Mouse (Mus musculus) brain, adult 2 months (tissue): ENCODE results near the gene Hes2.

Experiments
- DNase-seq: peaks from one replicate; pipeline ENCODE4 v3.0.0; 2011; ENCODE audit warnings: low read depth, low spot score

Gene Hes2

GRCm38 (mm10) chr4:152131809-152132771 is 26.6 kb upstream of the Hes2 start:
- DNase-seq = no peak

GRCm38 (mm10) chr4:152132772-152133169 is 25.9 kb upstream of the Hes2 start:
- DNase-seq = no peak

DNA sequence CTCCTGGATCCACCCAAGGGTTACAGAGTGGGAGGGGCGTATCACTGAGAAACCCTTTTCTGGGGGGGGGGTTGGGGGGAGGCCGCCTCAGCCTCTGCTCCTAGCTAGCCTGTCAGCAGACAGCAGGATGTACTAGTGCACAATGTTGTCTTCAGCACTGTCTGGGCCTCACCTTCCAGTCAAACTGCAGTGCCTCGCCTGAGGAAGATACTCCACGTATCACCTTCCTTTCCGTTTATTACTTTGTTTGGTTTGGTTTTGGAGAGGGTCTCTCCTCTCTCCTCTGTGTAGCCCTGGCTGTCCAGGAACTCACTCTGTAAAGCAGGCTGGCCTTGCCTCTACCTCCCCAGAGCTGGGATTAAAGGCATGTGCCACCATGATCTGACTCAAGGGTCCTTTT is 25.5 kb upstream of the Hes2 start:
- DNase-seq = no peak

DNA sequence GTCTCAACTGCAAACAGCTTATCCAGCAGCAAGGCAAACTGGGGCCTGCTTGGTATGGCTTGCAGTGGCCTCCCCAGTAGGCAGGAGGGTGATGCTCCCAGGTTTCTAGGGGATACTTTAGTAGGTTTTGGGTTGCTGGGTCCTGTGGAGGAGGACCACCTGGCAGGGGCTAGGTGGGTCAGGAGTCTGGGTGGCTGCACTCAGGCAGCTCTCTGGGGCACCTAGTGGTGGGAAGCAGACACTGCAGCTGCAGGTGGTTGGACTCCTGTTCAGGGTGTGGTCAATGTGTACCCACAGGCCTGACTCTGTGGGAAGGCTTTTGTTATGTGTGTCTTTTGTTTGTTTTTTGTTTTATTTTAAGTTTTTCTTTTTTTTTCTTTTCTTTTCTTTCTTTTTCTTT is 24.2 kb upstream of the Hes2 start:
- peak; percentile 56 for DNase-seq

GRCm38 (mm10) chr4:152135363-152135762 is 23.3 kb upstream of the Hes2 start:
- DNase-seq = no peak

- DNase-seq = peak; percentile 59
Measured at GRCm38 (mm10) chr4:152136112-152136875, 22.4 kb upstream of the Hes2 start.

DNA sequence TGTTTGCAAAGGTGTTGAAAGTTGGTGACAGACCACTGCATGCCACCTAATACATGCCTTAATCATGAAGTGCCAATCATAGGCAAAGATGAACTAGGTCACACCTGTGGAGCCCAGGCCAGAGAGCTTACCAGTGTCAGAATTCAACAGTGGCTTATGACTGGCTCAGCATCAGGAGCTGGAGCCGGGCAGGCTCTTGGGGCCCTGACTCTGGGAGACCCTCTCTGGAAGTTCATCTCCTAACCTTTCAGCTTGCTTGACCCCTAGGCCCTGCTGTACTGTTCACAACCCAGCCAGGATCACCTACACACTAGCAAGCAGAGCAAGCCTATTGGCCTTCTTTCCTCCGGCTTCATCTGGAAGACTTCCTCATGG is 21.8 kb upstream of the Hes2 start:
- no peak for DNase-seq

DNA sequence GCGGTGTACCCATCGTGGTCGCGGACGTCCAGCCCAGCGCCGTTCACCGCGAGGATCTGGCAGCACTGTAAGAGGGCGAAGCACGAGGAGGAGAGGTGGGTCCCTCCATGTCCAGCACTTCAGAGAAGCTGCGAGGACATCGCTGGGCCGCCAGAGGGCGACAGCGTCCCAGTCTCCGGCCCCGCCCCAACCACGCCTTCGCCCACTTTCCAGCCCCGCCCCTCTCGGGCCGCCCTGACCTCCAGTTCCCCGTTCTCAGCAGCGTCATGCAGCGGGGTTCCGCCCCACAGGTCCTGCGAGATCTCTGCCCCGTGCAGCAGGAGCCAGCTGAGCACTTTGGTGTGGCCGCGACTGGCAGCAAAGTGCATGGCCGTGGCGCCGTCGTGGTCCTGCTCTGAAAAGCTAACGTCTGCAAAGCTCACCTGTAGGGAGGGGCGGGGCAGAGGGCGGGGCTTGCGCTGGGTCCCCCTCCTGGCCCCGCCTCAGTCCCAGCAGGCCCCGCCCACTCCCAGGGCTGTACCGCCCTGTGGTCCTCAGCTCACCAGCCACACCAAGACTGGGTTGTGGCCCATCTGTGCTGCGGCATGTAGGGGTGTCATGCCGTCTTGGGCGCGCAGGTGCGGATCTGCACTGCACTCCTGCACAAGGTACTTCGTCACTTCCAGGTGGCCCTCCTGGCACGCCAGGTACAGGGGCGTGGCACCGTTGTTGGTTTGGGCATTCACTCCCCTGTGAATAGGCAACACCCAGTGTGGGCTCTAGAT is 20.0 kb upstream of the Hes2 start:
- DNase-seq = peak; percentile 77

- peak; percentile 58 for DNase-seq
Measured at GRCm38 (mm10) chr4:152140441-152140840, 18.2 kb upstream of the Hes2 start.

DNA sequence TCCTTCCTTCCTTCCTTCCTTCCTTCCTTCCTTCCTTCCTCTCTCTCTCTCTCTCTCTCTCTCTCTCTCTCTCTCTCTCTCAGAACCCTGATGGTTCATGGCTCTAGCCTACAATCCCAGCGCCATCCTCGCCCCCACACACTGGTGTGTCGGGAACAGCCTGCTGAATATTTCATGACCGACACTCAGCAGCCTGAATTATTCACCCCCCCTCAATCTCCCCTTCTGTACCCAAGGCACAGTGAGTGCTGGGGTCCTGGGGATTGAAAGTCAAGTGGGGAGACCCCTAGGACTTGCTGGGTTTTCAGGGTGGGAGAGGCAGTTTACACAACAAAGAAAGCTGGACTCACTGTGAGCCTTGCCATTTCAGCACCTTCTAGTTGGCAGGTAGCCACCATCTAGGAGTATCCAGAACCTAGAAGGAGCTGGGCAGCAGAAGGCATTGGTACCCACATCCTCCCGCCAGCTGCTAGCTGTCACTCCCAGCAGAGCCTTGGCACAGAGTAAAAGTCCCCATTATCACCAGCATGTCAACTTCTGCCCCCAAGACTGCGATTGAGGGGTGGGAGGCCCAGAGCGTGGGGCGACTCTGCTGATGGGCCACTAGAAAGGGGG is 17.0 kb upstream of the Hes2 start:
- DNase-seq = peak; percentile 67

- no peak for DNase-seq
Measured at GRCm38 (mm10) chr4:152143632-152144031, 15.0 kb upstream of the Hes2 start.

GRCm38 (mm10) chr4:152145473-152145872 is 13.2 kb upstream of the Hes2 start:
- no peak for DNase-seq

DNA sequence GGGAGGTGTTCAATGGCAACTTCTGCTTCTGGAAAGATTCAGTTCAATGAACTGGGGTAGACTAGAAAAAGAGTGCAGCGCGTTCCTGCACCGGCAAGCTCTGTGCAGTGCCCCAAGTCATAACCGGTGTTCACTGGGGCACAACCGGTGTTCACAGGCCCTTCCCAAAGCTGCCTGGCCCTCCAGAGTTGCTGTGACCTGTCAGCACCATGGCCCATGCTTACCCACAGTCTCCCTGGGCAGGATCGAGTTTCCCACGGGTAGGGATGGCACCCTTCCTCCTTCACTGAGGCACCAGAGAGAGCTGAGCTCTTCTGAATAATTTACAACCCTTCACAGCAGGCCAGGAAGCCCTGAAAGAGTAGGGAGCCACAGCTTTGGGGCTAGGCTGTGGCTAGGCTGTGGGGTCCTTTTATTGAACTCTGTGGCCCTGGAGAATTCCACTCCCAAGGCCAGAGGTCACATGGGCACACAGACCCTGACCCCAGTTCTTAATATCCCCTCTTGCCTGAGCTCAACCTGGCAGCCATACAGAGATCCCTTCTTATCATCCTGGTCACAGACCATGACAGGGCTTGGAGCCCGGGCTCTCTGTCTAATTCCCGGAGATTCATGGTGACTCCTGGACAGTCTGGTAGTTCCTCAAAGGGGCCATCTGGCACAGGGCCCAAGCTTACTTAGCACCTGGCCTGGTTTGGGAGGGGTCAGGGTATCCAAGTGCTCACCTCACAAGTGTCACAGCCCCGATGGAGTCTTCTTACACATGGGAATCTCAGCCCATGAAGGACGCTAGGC is 12.4 kb upstream of the Hes2 start:
- DNase-seq = no peak

DNA sequence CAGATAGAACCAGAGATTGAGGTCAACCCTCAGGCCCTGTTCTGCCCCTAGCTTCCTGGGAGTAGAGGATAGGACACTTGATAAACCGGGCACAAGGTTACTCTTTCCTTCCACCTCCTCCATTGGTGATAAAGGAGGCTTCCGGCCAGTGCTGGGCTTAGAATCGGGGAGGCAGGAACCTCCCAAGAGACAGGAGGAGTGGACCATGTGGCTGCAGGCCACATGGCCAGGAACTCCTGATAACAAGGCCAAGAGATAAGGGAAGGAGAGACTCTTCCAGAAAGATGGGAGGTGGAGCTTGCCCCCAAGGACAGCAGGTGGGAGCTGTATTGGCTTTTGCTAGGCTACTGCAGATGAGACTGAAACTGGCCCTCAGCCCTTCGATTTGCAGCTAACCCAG is 8.1 kb upstream of the Hes2 start:
- DNase-seq = no peak

- no peak for DNase-seq
Measured at GRCm38 (mm10) chr4:152151451-152151965, 7.2 kb upstream of the Hes2 start.

GRCm38 (mm10) chr4:152151966-152152544 is 6.6 kb upstream of the Hes2 start, which contains the start of gene Espn:
Gene Espn (minus strand): TSS chr4:152152371.
- no peak for DNase-seq

DNA sequence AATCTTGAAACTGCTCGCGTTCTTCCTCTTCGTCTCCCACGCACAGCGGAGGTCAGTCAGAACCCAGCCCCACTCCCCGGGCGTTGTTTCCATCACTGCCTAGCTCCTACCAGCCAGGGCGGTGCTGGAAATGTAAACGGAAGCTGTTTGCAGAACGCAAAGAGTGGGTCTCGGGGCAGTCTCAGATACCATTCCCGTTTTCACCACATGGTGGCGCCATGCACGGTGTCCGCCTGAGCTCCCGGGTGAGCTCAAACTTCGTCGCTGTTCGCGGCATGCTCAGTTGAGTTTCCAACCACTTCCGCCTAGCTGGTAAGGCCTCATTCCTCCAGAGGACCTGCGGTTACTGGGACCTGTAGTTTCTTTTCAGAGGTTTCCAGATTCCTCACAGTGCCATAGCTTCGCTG is 4.9 kb upstream of the Hes2 start:
- peak; percentile 81 for DNase-seq

GRCm38 (mm10) chr4:152155019-152155418 is 3.6 kb upstream of the Hes2 start:
- DNase-seq = no peak

- peak; percentile 67 for DNase-seq
Measured at GRCm38 (mm10) chr4:152157779-152158584, 685 bp upstream of the Hes2 start.
